In the genomic region with DNA sequence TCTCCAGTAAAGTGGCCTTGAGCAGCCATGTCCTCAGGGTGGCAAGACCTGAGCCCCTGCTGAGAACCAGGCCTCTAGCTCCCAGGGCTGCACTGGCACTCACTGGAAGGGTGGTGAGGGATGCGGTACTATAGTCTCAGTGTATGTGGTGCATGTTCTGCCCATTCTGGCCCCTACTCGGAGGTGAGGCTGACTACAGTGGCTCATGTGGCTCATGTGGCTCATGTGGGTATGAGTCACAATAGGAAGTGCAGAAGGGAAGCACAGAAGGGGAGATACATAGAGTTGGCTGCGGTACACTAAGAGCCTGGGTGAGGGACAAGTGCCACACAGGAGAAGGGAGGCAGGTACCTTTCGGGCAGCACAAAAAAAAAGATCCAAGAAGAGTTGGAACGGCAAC, we compare ENCODE assay signal across 23 mouse cellular contexts. TPM values are rescaled to one million over a fixed set of nuclear protein-coding genes. Genes with fewer than 3 reads are reported as not detected.
DNase-seq lines count a peak whose midpoint lies in the region; ATAC-seq and TF ChIP-seq lines count a peak whose summit lies in the region.
"Had no signal": no experiment of that assay in that cellular context is flagged by ENCODE, and none has a peak within 500 bp of the region (broad histone marks: within the 10 kb centered on the region; RNA-seq: fewer than 3 reads in every experiment).

No protein-coding gene starts in this region.

- no peak for TF ChIP-seq CTCF in heart, adult 2 months (IDR thresholded peaks at IDR 0.05)

- no peak for DNase-seq in heart, embryonic 10.5 days (ENCODE audit: low spot score)
- DNase-seq in heart, adult 2 months: no peak
- peak; percentile 84 for DNase-seq in brain, adult 2 months (ENCODE audit: low read depth, low spot score)
- no peak for DNase-seq in lung, postnatal 10 days
- DNase-seq in forebrain, embryonic 10.5 days (ENCODE audit: extremely low spot score, low spot score): no peak
- DNase-seq: adrenal gland, postnatal 36 days; cerebellum, postnatal 14 days; gastrocnemius, postnatal 10 days; kidney, adult 2 months; lung, embryonic 14.5 days; lung, postnatal 36 days; thymus, postnatal 14 days had no signal

- TF ChIP-seq POLR2A in heart, adult 2 months (IDR thresholded peaks at IDR 0.05; ENCODE audit: insufficient read depth, low read depth, low read length): no peak

- WGBS in heart, embryonic 10.5 days: 95% methylated on average over 5 of the region's 5 CpGs
- WGBS in heart, adult 2 months: 77% methylated on average over 5 of the region's 5 CpGs
- WGBS in forebrain, embryonic 10.5 days: 94% methylated on average over 5 of the region's 5 CpGs

- TF ChIP-seq EP300 in heart, adult 2 months (IDR thresholded peaks at IDR 0.05; ENCODE audit: insufficient read depth, low read depth, low read length): no peak

- H3K4me3 ChIP-seq in heart, embryonic 10.5 days: no peak overlapping the region
- H3K4me3 ChIP-seq in heart, adult 2 months: no peak overlapping the region
- H3K4me3 ChIP-seq in megakaryocyte, embryonic 14.5 days (replicated peaks): peak overlapping the region; percentile 44
- no peak overlapping the region for H3K4me3 ChIP-seq in forebrain, embryonic 10.5 days
- H3K4me3 ChIP-seq: heart, embryonic 13.5 days; hindbrain, embryonic 12.5 days; midbrain, embryonic 10.5 days had no signal

- H3K4me1 ChIP-seq in heart, embryonic 10.5 days: peaks cover 23% of the 10 kb centered on the region
- H3K4me1 ChIP-seq in heart, adult 2 months (ENCODE audit: control insufficient read depth, insufficient read depth, low read length): peaks cover 14% of the 10 kb centered on the region
- H3K4me1 ChIP-seq in megakaryocyte, embryonic 14.5 days: peaks cover 44% of the 10 kb centered on the region
- H3K4me1 ChIP-seq in forebrain, embryonic 10.5 days: no peaks in the 10 kb centered on the region
- H3K4me1 ChIP-seq: hindbrain, embryonic 12.5 days; midbrain, embryonic 10.5 days had no signal

- no peak overlapping the region for H3K9ac ChIP-seq in heart, adult 2 months (ENCODE audit: low read depth, low read length)
- H3K9ac ChIP-seq: heart, embryonic 13.5 days; hindbrain, embryonic 12.5 days; liver, embryonic 14.5 days; lung, embryonic 14.5 days had no signal

- no peaks in the 10 kb centered on the region for H3K27me3 ChIP-seq in heart, embryonic 10.5 days (ENCODE audit: insufficient read depth, poor library complexity, severe bottlenecking)
- no peaks in the 10 kb centered on the region for H3K27me3 ChIP-seq in heart, adult 2 months (ENCODE audit: control insufficient read depth, insufficient read depth, low read length)
- H3K27me3 ChIP-seq in megakaryocyte, embryonic 14.5 days (replicated peaks): no peaks in the 10 kb centered on the region
- no peaks in the 10 kb centered on the region for H3K27me3 ChIP-seq in forebrain, embryonic 10.5 days (ENCODE audit: poor library complexity, severe bottlenecking)
- H3K27me3 ChIP-seq: heart, embryonic 13.5 days; hindbrain, embryonic 12.5 days had no signal

- H3K36me3 ChIP-seq in heart, embryonic 10.5 days: peaks cover 99% of the 10 kb centered on the region
- H3K36me3 ChIP-seq in heart, adult 2 months (ENCODE audit: control insufficient read depth, insufficient read depth, low read length): peaks cover 21% of the 10 kb centered on the region; the same call in 1 of the 2 replicates
- peaks cover 100% of the 10 kb centered on the region for H3K36me3 ChIP-seq in megakaryocyte, embryonic 14.5 days (replicated peaks; ENCODE audit: low read length)
- peaks cover 100% of the 10 kb centered on the region for H3K36me3 ChIP-seq in forebrain, embryonic 10.5 days (replicated peaks)

- no peaks in the 10 kb centered on the region for H3K9me3 ChIP-seq in heart, embryonic 10.5 days
- H3K9me3 ChIP-seq in megakaryocyte, embryonic 14.5 days: no peaks in the 10 kb centered on the region
- H3K9me3 ChIP-seq in forebrain, embryonic 10.5 days: no peaks in the 10 kb centered on the region
- H3K9me3 ChIP-seq: heart, embryonic 13.5 days; hindbrain, embryonic 12.5 days; midbrain, embryonic 10.5 days had no signal

- intact Hi-C loops in heart, adult 2 months (cut with DNase I): no loop called here

- H3K27ac ChIP-seq in heart, embryonic 10.5 days: 0 out of 2 replicates have a peak overlapping the region, but pooled peaks have one; percentile 30
- no peak overlapping the region for H3K27ac ChIP-seq in heart, adult 2 months
- H3K27ac ChIP-seq in forebrain, embryonic 10.5 days: no peak overlapping the region
- H3K27ac ChIP-seq: heart, embryonic 13.5 days; hindbrain, embryonic 12.5 days; kidney, postnatal 0 days; liver, embryonic 14.5 days; midbrain, embryonic 10.5 days had no signal

- H3K79me2 ChIP-seq in heart, adult 2 months (replicated peaks; ENCODE audit: control insufficient read depth, insufficient read depth, low read length): no peaks in the 10 kb centered on the region

- ATAC-seq in megakaryocyte, adult 5-6 weeks (ENCODE audit: poor library complexity, severe bottlenecking): no peak
- ATAC-seq: forebrain, embryonic 14.5 days; midbrain, embryonic 16.5 days had no signal

RNA-seq across cellular contexts. Expression of a gene that starts 26.0 kb away (rescaled TPM):
- 0.20 and 0.34 TPM in 2 replicates for polyA plus RNA-seq in heart, embryonic 10.5 days (2016; fragmentation: Nextera tagmentation; extraction: Ambion mirVana)
- total RNA-seq in heart, adult 2 months (2021): under 1 TPM; 0.23 to 0.39 TPM
- polyA plus RNA-seq in heart, adult 2 months (2012; rRNA removed): 0.49 and 0.61 TPM in 2 replicates
- polyA plus RNA-seq in megakaryocyte, embryonic 14.5 days (2012; ENCODE audit: insufficient read depth, low replicate concordance): 0.08 TPM in 1 of 2 replicates, not detected in the other
- total RNA-seq in megakaryocyte, adult 5-6 weeks (2015): not detected in 2 replicates
- total RNA-seq in megakaryocyte, adult 5-6 weeks (2017): not detected in 2 replicates
- 0.21 and 0.43 TPM in 2 replicates for polyA plus RNA-seq in forebrain, embryonic 10.5 days (2016; fragmentation: Nextera tagmentation; extraction: Ambion mirVana)
- total RNA-seq: granulocyte monocyte progenitor cell, adult 5-6 weeks had no signal

RNA-seq across cellular contexts. Expression of a gene that starts 43.5 kb away (rescaled TPM):
- polyA plus RNA-seq in heart, embryonic 10.5 days (2016; fragmentation: Nextera tagmentation; extraction: Ambion mirVana): 0.24 and 0.81 TPM in 2 replicates
- total RNA-seq in heart, adult 2 months (2021): under 1 TPM in 1 of 2 experiments, not detected in 1; 0.61 TPM
- 1.6 and 4.0 TPM in 2 replicates for polyA plus RNA-seq in heart, adult 2 months (2012; rRNA removed)
- not detected in 2 replicates for polyA plus RNA-seq in megakaryocyte, embryonic 14.5 days (2012; ENCODE audit: insufficient read depth, low replicate concordance)
- not detected in 2 replicates for total RNA-seq in megakaryocyte, adult 5-6 weeks (2015)
- total RNA-seq in megakaryocyte, adult 5-6 weeks (2017): not detected in 2 replicates
- polyA plus RNA-seq in forebrain, embryonic 10.5 days (2016; fragmentation: Nextera tagmentation; extraction: Ambion mirVana): 0.26 and 0.42 TPM in 2 replicates
- total RNA-seq: granulocyte monocyte progenitor cell, adult 5-6 weeks; layer of hippocampus, postnatal 14 days had no signal

RNA-seq across cellular contexts. Expression of a gene that starts 54.9 kb away (rescaled TPM):
- 319 and 371 TPM in 2 replicates for polyA plus RNA-seq in heart, embryonic 10.5 days (2016; fragmentation: Nextera tagmentation; extraction: Ambion mirVana)
- total RNA-seq in heart, adult 2 months (2021): 10 to 100 TPM; 66.1 to 85.7 TPM
- polyA plus RNA-seq in heart, adult 2 months (2012; rRNA removed): 123 and 132 TPM in 2 replicates
- 517 and 590 TPM in 2 replicates for polyA plus RNA-seq in megakaryocyte, embryonic 14.5 days (2012; ENCODE audit: insufficient read depth, low replicate concordance)
- total RNA-seq in megakaryocyte, adult 5-6 weeks (2015): 82.5 and 87.8 TPM in 2 replicates
- 44.7 and 55.1 TPM in 2 replicates for total RNA-seq in megakaryocyte, adult 5-6 weeks (2017)
- polyA plus RNA-seq in forebrain, embryonic 10.5 days (2016; fragmentation: Nextera tagmentation; extraction: Ambion mirVana): 235 and 255 TPM in 2 replicates
